Mouse (Mus musculus) brown adipose tissue, adult 24 weeks (tissue): ENCODE results near the gene Chst4. TPM values are rescaled to one million over a fixed set of nuclear protein-coding genes. Genes with fewer than 3 reads are reported as not detected.

Source experiments
- H3K27ac ChIP-seq: fragments of 200-500 bp; replicated peaks from 2 replicates; pipeline ENCODE4 v1.5.1; 2012; ENCODE audit warnings: low read depth, mild to moderate bottlenecking, low read length
- H3K4me1 ChIP-seq: fragments of 200-500 bp; 2 replicates; pipeline ENCODE4 v1.6.1; 2012; ENCODE audit warnings: low read length, mixed read lengths; ENCODE audit not compliant: control insufficient read depth, insufficient read depth, insufficient read length
- H3K4me3 ChIP-seq: fragments of 200-500 bp; 2 replicates; pipeline ENCODE4 v1.5.1; 2012; ENCODE audit warnings: low read depth, mild to moderate bottlenecking, low read length, moderate library complexity; ENCODE audit not compliant: insufficient read depth
- polyA plus RNA-seq: library from polyadenylated mRNA; stranded (reverse); fragments of >200 nt; gene quantifications from 2 replicates; pipeline ENCODE4 v1.2.4, GENCODE M21; 2012; ENCODE audit not compliant: missing spikeins, insufficient read depth, insufficient read length

Chst4 gene
- polyA plus RNA-seq, 1 experiment: not detected

DNA sequence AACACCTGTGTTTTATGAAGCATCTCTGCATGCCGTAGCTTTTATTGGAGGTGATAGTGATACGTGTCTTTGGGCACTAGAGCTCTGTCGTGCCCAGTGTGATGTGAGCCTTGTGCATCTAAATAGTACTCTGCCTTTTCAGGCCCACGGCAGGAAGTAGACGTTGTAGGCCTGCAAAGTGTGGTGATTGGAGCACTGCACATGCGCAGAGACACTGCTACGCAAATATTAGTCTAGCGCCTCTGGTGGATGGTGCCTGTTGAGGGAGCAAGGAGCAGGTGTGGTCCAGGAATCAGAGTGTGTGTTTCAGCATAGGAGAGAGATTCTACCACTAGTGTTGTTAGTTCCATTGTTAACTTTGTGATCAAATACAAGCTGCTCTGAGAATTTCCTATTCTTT is 50.4 kb downstream of the Chst4 start:
- Histone ChIP-seq H3K4me1 (no peaks in the 10 kb centered on the region), H3K4me3 (no peak overlapping the region), H3K27ac (no peak overlapping the region)

- no peak overlapping the region for H3K27ac ChIP-seq
- H3K4me1 ChIP-seq: no peaks in the 10 kb centered on the region
- no peak overlapping the region for H3K4me3 ChIP-seq
Measured at GRCm38 (mm10) chr8:109987776-109988175, 51.8 kb downstream of the Chst4 start.

- Histone ChIP-seq H3K4me1 (no peaks in the 10 kb centered on the region), H3K27ac (no peak overlapping the region)
Measured at GRCm38 (mm10) chr8:109986384-109986783, 53.2 kb downstream of the Chst4 start.

GRCm38 (mm10) chr8:109983944-109984343 is 55.6 kb downstream of the Chst4 start:
- no peaks in the 10 kb centered on the region for H3K4me1 ChIP-seq
- H3K27ac ChIP-seq: no peak overlapping the region
- no peak overlapping the region for H3K4me3 ChIP-seq

More at GRCm38 (mm10) chr8:109986384-109986783, 53.2 kb downstream of the Chst4 start:
- no peak overlapping the region for H3K4me3 ChIP-seq

DNA sequence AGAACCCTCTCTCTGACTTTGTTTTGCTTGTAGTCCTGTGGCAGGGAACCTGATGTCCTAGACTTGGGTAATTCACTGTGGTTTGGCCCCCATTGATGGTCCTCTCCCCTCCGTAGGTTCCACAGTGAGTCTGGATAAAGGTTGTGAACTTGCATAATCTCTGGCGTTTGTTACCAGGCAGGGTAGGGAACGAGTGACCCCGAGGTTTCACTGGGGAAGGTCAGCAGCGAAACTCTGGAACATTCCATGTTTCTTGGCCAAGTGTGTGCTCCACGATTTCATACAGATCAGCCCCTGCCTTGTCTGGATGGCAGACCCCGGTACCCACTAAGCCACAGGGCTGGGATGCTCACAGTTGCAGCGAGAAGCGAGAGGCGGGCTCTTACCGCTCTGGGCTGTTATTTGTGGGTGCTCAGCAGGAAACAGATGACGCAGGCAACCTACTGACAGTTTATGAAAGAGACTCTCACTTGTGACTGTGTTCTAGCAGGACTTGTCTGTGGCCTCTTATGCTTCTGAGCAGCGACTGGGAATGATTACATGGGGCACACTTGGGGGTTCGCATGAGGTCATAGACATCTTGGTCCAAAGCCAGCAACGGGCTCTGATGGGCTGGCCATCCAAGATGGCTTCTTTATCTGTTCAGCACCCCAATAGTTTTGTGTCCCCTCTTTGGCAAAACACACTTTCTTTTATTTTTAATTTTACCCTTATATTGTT is 57.0 kb downstream of the Chst4 start:
- no peak overlapping the region for H3K27ac ChIP-seq
- no peak overlapping the region for H3K4me3 ChIP-seq
- no peaks in the 10 kb centered on the region for H3K4me1 ChIP-seq

- no peaks in the 10 kb centered on the region for H3K4me1 ChIP-seq
- no peak overlapping the region for H3K27ac ChIP-seq
- H3K4me3 ChIP-seq: no peak overlapping the region
Measured at GRCm38 (mm10) chr8:109979339-109979738, 60.2 kb downstream of the Chst4 start.

Other genes with a start within 250 kb of the Chst4 start
- gene Phlpp2, start 171.2 kb downstream of the Chst4 start, polyA plus RNA-seq: 2.3 and 2.4 TPM in 2 replicates
- not detected in 2 replicates for gene Marveld3, start 77.5 kb downstream of the Chst4 start, polyA plus RNA-seq
- gene Tat, start 49.3 kb downstream of the Chst4 start, polyA plus RNA-seq: 1.5 TPM in 1 of 2 replicates, not detected in the other
- gene Zfp612, start 40.0 kb upstream of the Chst4 start, polyA plus RNA-seq: 1.7 and 1.8 TPM in 2 replicates
- gene Gm21964, start 61.5 kb upstream of the Chst4 start, polyA plus RNA-seq: not detected in 2 replicates
- gene Gm17720, start 63.0 kb upstream of the Chst4 start, polyA plus RNA-seq: not detected in 2 replicates
- gene Calb2, start 128.5 kb upstream of the Chst4 start, polyA plus RNA-seq: not detected in 2 replicates
- gene Cmtr2, start 175.9 kb upstream of the Chst4 start, polyA plus RNA-seq: 1.1 and 1.9 TPM in 2 replicates
- 0.08 TPM in 1 of 2 replicates, not detected in the other for gene Hydin, start 227.2 kb upstream of the Chst4 start, polyA plus RNA-seq